Mouse (Mus musculus): Measurements from ENCODE around the gene Btbd9. TPM values are rescaled to one million over a fixed set of nuclear protein-coding genes. Genes with fewer than 3 reads are reported as not detected.

Btbd9 gene
- polyA plus RNA-seq, 1 experiment from 2014 or later: 40.9 TPM

GRCm38 (mm10) chr17:30262440-30262839 is 313.8 kb downstream of the Btbd9 start:
- no peak overlapping the region for H3K4me3 ChIP-seq (ENCODE audit: control insufficient read depth in 1 of 2, insufficient read depth in 1 of 2, low read depth in 1 of 2, low read length in 2 of 2)

GRCm38 (mm10) chr17:30261983-30262340 is 314.3 kb downstream of the Btbd9 start:
- Histone ChIP-seq H3K9ac (ENCODE audit: low read length) (no peak overlapping the region), H3K27me3 (ENCODE audit: control insufficient read depth, insufficient read depth, low read length) (no peaks in the 10 kb centered on the region), H3K9me3 (ENCODE audit: control insufficient read depth, low read length) (no peaks in the 10 kb centered on the region), H3K4me3 (ENCODE audit: control insufficient read depth in 1 of 2, insufficient read depth in 1 of 2, low read depth in 1 of 2, low read length in 2 of 2) (no peak overlapping the region), H3K36me3 (ENCODE audit: control insufficient read depth, insufficient read depth, low read length) (peaks cover 5% of the 10 kb centered on the region; the same call in 1 of the 2 replicates), H3K4me2 (ENCODE audit: low read length) (no peak overlapping the region), H3K27ac (replicated peaks in 1 of 2; ENCODE audit: control insufficient read depth in 1 of 2, insufficient read depth in 1 of 2, low read depth in 2 of 2, low read length in 2 of 2) (no peak overlapping the region), H3K4me1 (ENCODE audit: control insufficient read depth in 2 of 2, insufficient read depth in 2 of 2, low read length in 2 of 2) (peaks cover 7 to 23% of the 10 kb centered on the region in 2 experiments)
- ATAC-seq (ENCODE audit: insufficient number of reproducible peaks, insufficient read depth, low FRiP score, low read depth): no peak
- WGBS: 90% methylated on average over 3 of the region's 3 CpGs

More at GRCm38 (mm10) chr17:30262440-30262839, 313.8 kb downstream of the Btbd9 start:
- H3K4me2 ChIP-seq (ENCODE audit: low read length): no peak overlapping the region
- ATAC-seq (ENCODE audit: insufficient number of reproducible peaks, insufficient read depth, low FRiP score, low read depth): no peak
- no peak overlapping the region for H3K27ac ChIP-seq (replicated peaks in 1 of 2; ENCODE audit: control insufficient read depth in 1 of 2, insufficient read depth in 1 of 2, low read depth in 2 of 2, low read length in 2 of 2)
- WGBS: 92% methylated on average over 4 of the region's 4 CpGs
- peaks cover 9 to 22% of the 10 kb centered on the region in 2 experiments for H3K4me1 ChIP-seq (ENCODE audit: control insufficient read depth in 2 of 2, insufficient read depth in 2 of 2, low read length in 2 of 2)
- no peaks in the 10 kb centered on the region for H3K9me3 ChIP-seq (ENCODE audit: control insufficient read depth, low read length)
- peaks cover 5% of the 10 kb centered on the region; the same call in 1 of the 2 replicates for H3K36me3 ChIP-seq (ENCODE audit: control insufficient read depth, insufficient read depth, low read length)
- no peak overlapping the region for H3K9ac ChIP-seq (ENCODE audit: low read length)
- H3K27me3 ChIP-seq (ENCODE audit: control insufficient read depth, insufficient read depth, low read length): no peaks in the 10 kb centered on the region

GRCm38 (mm10) chr17:30261307-30261982 is 314.8 kb downstream of the Btbd9 start:
- Histone ChIP-seq H3K36me3 (ENCODE audit: control insufficient read depth, insufficient read depth, low read length) (peaks cover 5% of the 10 kb centered on the region; the same call in 1 of the 2 replicates), H3K27ac (replicated peaks in 1 of 2; ENCODE audit: control insufficient read depth in 1 of 2, insufficient read depth in 1 of 2, low read depth in 2 of 2, low read length in 2 of 2) (no peak overlapping the region), H3K4me3 (ENCODE audit: control insufficient read depth in 1 of 2, insufficient read depth in 1 of 2, low read depth in 1 of 2, low read length in 2 of 2) (no peak overlapping the region), H3K9me3 (ENCODE audit: control insufficient read depth, low read length) (no peaks in the 10 kb centered on the region), H3K4me2 (ENCODE audit: low read length) (no peak overlapping the region), H3K9ac (ENCODE audit: low read length) (no peak overlapping the region), H3K4me1 (ENCODE audit: control insufficient read depth in 2 of 2, insufficient read depth in 2 of 2, low read length in 2 of 2) (peaks cover 9 to 28% of the 10 kb centered on the region in 2 experiments), H3K27me3 (ENCODE audit: control insufficient read depth, insufficient read depth, low read length) (no peaks in the 10 kb centered on the region)
- 70% methylated on average over 10 of the region's 10 CpGs for WGBS
- ATAC-seq (ENCODE audit: insufficient number of reproducible peaks, insufficient read depth, low FRiP score, low read depth): no peak

DNA sequence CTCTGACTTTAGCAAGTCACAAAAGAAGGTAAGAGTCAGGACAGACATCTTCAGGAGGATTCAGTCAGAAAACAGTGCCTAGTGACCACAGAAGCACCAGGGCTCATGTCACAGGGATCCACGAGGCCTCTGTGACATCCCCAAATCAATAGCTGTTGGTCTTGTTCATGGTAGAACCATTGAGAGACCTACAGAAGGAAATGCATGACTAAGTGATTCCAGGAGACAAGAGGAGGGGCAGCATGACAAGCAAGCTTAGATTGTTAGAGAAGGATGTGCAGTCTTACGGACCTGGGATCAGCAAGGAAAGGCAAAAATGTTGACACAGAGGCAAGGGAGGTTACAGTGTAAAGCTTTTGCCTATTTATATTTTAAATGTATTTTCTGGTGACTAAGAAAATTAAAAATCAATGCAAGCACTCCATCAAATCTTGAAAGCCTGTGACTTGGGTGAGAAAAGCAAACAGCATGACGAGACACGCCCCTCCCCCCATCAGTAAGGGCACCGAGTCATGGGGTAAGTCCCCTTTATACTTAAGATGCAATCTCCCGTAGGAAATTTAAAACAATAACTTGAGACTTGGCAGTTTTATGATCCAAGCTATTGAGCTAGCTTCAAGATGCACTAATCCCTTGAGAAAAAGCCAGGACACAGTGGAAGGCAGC is 315.5 kb downstream of the Btbd9 start:
- Histone ChIP-seq H3K27me3 (ENCODE audit: control insufficient read depth, insufficient read depth, low read length) (no peaks in the 10 kb centered on the region), H3K9me3 (ENCODE audit: control insufficient read depth, low read length) (no peaks in the 10 kb centered on the region), H3K27ac (replicated peaks in 1 of 2; ENCODE audit: control insufficient read depth in 1 of 2, insufficient read depth in 1 of 2, low read depth in 2 of 2, low read length in 2 of 2) (no peak overlapping the region), H3K4me3 (ENCODE audit: control insufficient read depth in 1 of 2, insufficient read depth in 1 of 2, low read depth in 1 of 2, low read length in 2 of 2) (no peak overlapping the region), H3K4me2 (ENCODE audit: low read length) (no peak overlapping the region), H3K9ac (ENCODE audit: low read length) (no peak overlapping the region), H3K36me3 (ENCODE audit: control insufficient read depth, insufficient read depth, low read length) (peaks cover 5% of the 10 kb centered on the region; the same call in 1 of the 2 replicates), H3K4me1 (ENCODE audit: control insufficient read depth in 2 of 2, insufficient read depth in 2 of 2, low read length in 2 of 2) (peaks cover 13 to 35% of the 10 kb centered on the region in 2 experiments)
- ATAC-seq (ENCODE audit: insufficient number of reproducible peaks, insufficient read depth, low FRiP score, low read depth): no peak
- 81% methylated on average over 6 of the region's 6 CpGs for WGBS

GRCm38 (mm10) chr17:30259938-30260337 is 316.4 kb downstream of the Btbd9 start:
- H3K9ac ChIP-seq (ENCODE audit: low read length): no peak overlapping the region
- ATAC-seq (ENCODE audit: insufficient number of reproducible peaks, insufficient read depth, low FRiP score, low read depth): no peak
- peaks cover 18 to 41% of the 10 kb centered on the region in 2 experiments for H3K4me1 ChIP-seq (ENCODE audit: control insufficient read depth in 2 of 2, insufficient read depth in 2 of 2, low read length in 2 of 2)
- H3K36me3 ChIP-seq (ENCODE audit: control insufficient read depth, insufficient read depth, low read length): peaks cover 5% of the 10 kb centered on the region; the same call in 1 of the 2 replicates
- no peak overlapping the region for H3K4me2 ChIP-seq (ENCODE audit: low read length)
- 60% methylated on average over 6 of the region's 6 CpGs for WGBS
- no peak overlapping the region for H3K4me3 ChIP-seq (ENCODE audit: control insufficient read depth in 1 of 2, insufficient read depth in 1 of 2, low read depth in 1 of 2, low read length in 2 of 2)
- no peak overlapping the region for H3K27ac ChIP-seq (replicated peaks in 1 of 2; ENCODE audit: control insufficient read depth in 1 of 2, insufficient read depth in 1 of 2, low read depth in 2 of 2, low read length in 2 of 2)
- no peaks in the 10 kb centered on the region for H3K9me3 ChIP-seq (ENCODE audit: control insufficient read depth, low read length)
- no peaks in the 10 kb centered on the region for H3K27me3 ChIP-seq (ENCODE audit: control insufficient read depth, insufficient read depth, low read length)

- H3K9me3 ChIP-seq (ENCODE audit: control insufficient read depth, low read length): no peaks in the 10 kb centered on the region
- no peak overlapping the region for H3K9ac ChIP-seq (ENCODE audit: low read length)
- peaks cover 5% of the 10 kb centered on the region; the same call in 1 of the 2 replicates for H3K36me3 ChIP-seq (ENCODE audit: control insufficient read depth, insufficient read depth, low read length)
- peaks cover 23 to 56% of the 10 kb centered on the region in 2 experiments for H3K4me1 ChIP-seq (ENCODE audit: control insufficient read depth in 2 of 2, insufficient read depth in 2 of 2, low read length in 2 of 2)
- 38% methylated on average over 4 of the region's 4 CpGs for WGBS
- no peak overlapping the region for H3K4me3 ChIP-seq (ENCODE audit: control insufficient read depth in 1 of 2, insufficient read depth in 1 of 2, low read depth in 1 of 2, low read length in 2 of 2)
- H3K27me3 ChIP-seq (ENCODE audit: control insufficient read depth, insufficient read depth, low read length): no peaks in the 10 kb centered on the region
- no peak for ATAC-seq (ENCODE audit: insufficient number of reproducible peaks, insufficient read depth, low FRiP score, low read depth)
- H3K27ac ChIP-seq (replicated peaks in 1 of 2; ENCODE audit: control insufficient read depth in 1 of 2, insufficient read depth in 1 of 2, low read depth in 2 of 2, low read length in 2 of 2): no peak overlapping the region; a peak in 1 of 4 replicates
- no peak overlapping the region for H3K4me2 ChIP-seq (ENCODE audit: low read length)
Observed at GRCm38 (mm10) chr17:30258480-30258879, 317.8 kb downstream of the Btbd9 start.

DNA sequence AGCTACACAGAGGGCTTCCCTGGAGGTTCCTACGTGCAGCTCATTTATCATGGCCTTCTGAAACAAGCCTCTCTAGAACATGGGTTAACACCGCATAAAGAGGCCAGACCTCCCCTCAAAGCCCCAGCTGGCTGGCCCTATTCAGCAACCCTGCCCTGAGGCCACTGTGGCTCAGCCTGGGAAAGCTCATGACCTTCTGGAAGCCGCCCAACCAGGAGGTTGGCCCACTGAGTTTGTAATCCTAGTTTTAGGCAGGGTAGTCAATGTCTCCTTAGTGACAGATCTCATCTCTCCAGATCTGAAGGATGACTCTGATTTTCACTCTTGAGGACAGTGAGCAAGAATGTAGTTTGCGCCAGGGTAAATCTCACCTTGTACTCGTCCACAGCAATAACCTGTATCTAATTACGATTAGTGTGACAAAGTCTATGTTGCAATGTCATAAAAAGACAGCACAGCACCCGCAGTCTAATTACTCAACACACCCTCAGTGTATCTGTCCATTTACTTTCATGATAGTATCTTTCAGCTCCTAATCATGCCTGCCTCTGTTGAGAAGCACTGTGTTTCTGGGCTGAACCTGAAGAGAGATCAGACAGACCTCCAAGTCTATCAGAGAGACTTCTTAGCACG is 320.2 kb downstream of the Btbd9 start:
- H3K27me3 ChIP-seq (ENCODE audit: control insufficient read depth, insufficient read depth, low read length): no peaks in the 10 kb centered on the region
- H3K4me2 ChIP-seq (ENCODE audit: low read length): no peak overlapping the region
- peaks cover 5% of the 10 kb centered on the region; the same call in 1 of the 2 replicates for H3K36me3 ChIP-seq (ENCODE audit: control insufficient read depth, insufficient read depth, low read length)
- H3K27ac ChIP-seq (replicated peaks in 1 of 2; ENCODE audit: control insufficient read depth in 1 of 2, insufficient read depth in 1 of 2, low read depth in 2 of 2, low read length in 2 of 2): no peak overlapping the region
- peaks cover 21 to 59% of the 10 kb centered on the region in 2 experiments for H3K4me1 ChIP-seq (ENCODE audit: control insufficient read depth in 2 of 2, insufficient read depth in 2 of 2, low read length in 2 of 2)
- H3K9me3 ChIP-seq (ENCODE audit: control insufficient read depth, low read length): no peaks in the 10 kb centered on the region
- no peak overlapping the region for H3K4me3 ChIP-seq (ENCODE audit: control insufficient read depth in 1 of 2, insufficient read depth in 1 of 2, low read depth in 1 of 2, low read length in 2 of 2)
- ATAC-seq (ENCODE audit: insufficient number of reproducible peaks, insufficient read depth, low FRiP score, low read depth): no peak
- 61% methylated on average over 8 of the region's 8 CpGs for WGBS
- H3K9ac ChIP-seq (ENCODE audit: low read length): no peak overlapping the region

Measured in heart, embryonic 14.5 days (tissue).